Mouse (Mus musculus) stomach, embryonic 15.5 days (tissue): ENCODE results near the gene Gxylt2. TPM values are rescaled to one million over a fixed set of nuclear protein-coding genes. Genes with fewer than 3 reads are reported as not detected.

Source experiments
- ATAC-seq: fragments of 200-750 bp; cut with Nextera tagmentation; 2 replicates; pipeline ENCODE4 v1.8.0; 2017; ENCODE audit warnings: low read depth, moderate number of reproducible peaks, moderate TSS enrichment; ENCODE audit not compliant: insufficient read depth, low FRiP score
- H3K27ac ChIP-seq: fragments of 300-500 bp; sonication (generic); 2 replicates; pipeline ENCODE4 v1.5.1; 2015; ENCODE audit warnings: mild to moderate bottlenecking, inconsistent platforms
- H3K27me3 ChIP-seq: fragments of 300-500 bp; sonication (generic); replicated peaks from 2 replicates; pipeline ENCODE4 v1.6.1; 2015; ENCODE audit warnings: inconsistent platforms
- H3K36me3 ChIP-seq: fragments of 300-500 bp; sonication (generic); 2 replicates; pipeline ENCODE4 v1.6.1; 2015; ENCODE audit warnings: inconsistent platforms
- H3K4me1 ChIP-seq: fragments of 300-500 bp; sonication (generic); 2 replicates; pipeline ENCODE4 v1.6.1; 2015; ENCODE audit warnings: inconsistent platforms
- H3K4me2 ChIP-seq: fragments of 300-500 bp; sonication (generic); 2 replicates; pipeline ENCODE4 v1.6.1; 2015; ENCODE audit warnings: mild to moderate bottlenecking, inconsistent platforms
- H3K4me3 ChIP-seq: fragments of 300-500 bp; sonication (generic); replicated peaks from 2 replicates; pipeline ENCODE4 v1.5.1; 2015; ENCODE audit warnings: inconsistent platforms
- H3K9ac ChIP-seq: fragments of 300-500 bp; sonication (generic); 2 replicates; pipeline ENCODE4 v1.6.1; 2015; ENCODE audit warnings: inconsistent platforms
- H3K9me3 ChIP-seq: fragments of 300-500 bp; sonication (generic); 2 replicates; pipeline ENCODE4 v1.6.1; 2016; ENCODE audit warnings: inconsistent platforms
- WGBS: fragments of 180-500 bp; shearing (Covaris S2); methylation state at CpG from one replicate; pipeline ENCODE4 v1.1.7; 2015; 5-methylcytosine and 5-hydroxymethylcytosine counted together
- polyA plus RNA-seq: library from polyadenylated mRNA; unstranded; fragments of >200 nt; fragmentation: Nextera tagmentation; extraction: Ambion mirVana; gene quantifications from 2 replicates; pipeline ENCODE4 v1.2.1, GENCODE M21; 2015

The Gxylt2 gene
- polyA plus RNA-seq, 1 experiment from 2014 or later: 1.6 TPM

DNA sequence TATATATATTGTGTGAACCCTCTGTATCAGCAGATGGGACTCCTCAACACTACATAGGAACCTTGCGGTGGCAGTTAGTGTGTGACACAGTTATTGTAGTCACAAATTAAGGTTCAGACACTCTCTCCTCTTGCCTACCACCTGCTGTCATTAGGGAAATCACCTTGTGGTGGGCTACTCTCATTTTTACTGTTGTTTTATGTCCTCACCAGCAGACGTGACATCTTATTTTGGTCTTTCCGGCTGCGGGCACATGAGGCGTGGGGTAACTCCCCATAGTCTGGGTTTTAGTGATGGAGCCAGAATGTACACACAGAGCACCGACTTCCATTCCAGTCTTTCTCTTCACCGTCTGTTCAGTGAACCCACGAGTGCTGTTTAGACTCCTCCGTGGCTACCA lies 102.7 kb downstream of the Gxylt2 start:
- 88% methylated on average over 9 of the region's 9 CpGs for WGBS
- ATAC-seq: no peak
- Histone ChIP-seq H3K27ac (no peak overlapping the region), H3K4me2 (no peak overlapping the region), H3K27me3 (no peaks in the 10 kb centered on the region), H3K9me3 (no peaks in the 10 kb centered on the region), H3K4me1 (no peaks in the 10 kb centered on the region), H3K4me3 (no peak overlapping the region), H3K36me3 (no peaks in the 10 kb centered on the region), H3K9ac (no peak overlapping the region)

GRCm38 (mm10) chr6:100807746-100808145 lies 103.2 kb downstream of the Gxylt2 start:
- H3K36me3 ChIP-seq: no peaks in the 10 kb centered on the region
- H3K4me2 ChIP-seq: no peak overlapping the region
- H3K9ac ChIP-seq: no peak overlapping the region
- H3K4me3 ChIP-seq: no peak overlapping the region
- H3K4me1 ChIP-seq: no peaks in the 10 kb centered on the region
- H3K27me3 ChIP-seq: no peaks in the 10 kb centered on the region
- H3K9me3 ChIP-seq: no peaks in the 10 kb centered on the region
- no peak for ATAC-seq
- H3K27ac ChIP-seq: no peak overlapping the region
- 35% methylated on average over 1 of the region's 1 CpGs for WGBS

- no peak overlapping the region for H3K9ac ChIP-seq
- no peaks in the 10 kb centered on the region for H3K9me3 ChIP-seq
- H3K4me1 ChIP-seq: no peaks in the 10 kb centered on the region
- H3K27me3 ChIP-seq: no peaks in the 10 kb centered on the region
- no peak overlapping the region for H3K4me3 ChIP-seq
- ATAC-seq: no peak
- no peak overlapping the region for H3K27ac ChIP-seq
- 86% methylated on average over 6 of the region's 6 CpGs for WGBS
- H3K4me2 ChIP-seq: no peak overlapping the region
- H3K36me3 ChIP-seq: no peaks in the 10 kb centered on the region
These were observed 103.8 kb downstream of the Gxylt2 start for GRCm38 (mm10) chr6:100808221-100808778.

DNA sequence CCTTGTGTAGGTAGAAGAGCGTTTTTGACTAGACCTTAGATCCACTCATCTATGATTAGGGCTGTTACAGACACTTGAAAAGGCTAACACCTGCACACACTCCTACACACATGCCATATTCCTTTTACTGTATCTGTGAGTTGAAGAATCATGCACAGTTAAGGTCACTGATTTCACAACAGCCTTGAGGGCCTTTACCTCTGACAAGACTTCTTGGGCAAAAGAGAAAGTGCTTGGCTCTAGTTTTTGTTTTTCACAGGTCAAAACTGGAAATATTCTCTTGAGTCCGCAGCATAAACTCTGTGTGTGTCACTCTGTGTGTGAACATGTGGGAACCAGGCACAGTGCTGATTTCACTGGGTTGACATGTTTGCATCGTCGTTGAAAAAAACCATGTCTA lies 105.6 kb downstream of the Gxylt2 start:
- WGBS: 87% methylated on average over 4 of the region's 4 CpGs

GRCm38 (mm10) chr6:100811731-100812130 lies 107.2 kb downstream of the Gxylt2 start:
- Histone ChIP-seq H3K27me3 (no peaks in the 10 kb centered on the region), H3K4me1 (no peaks in the 10 kb centered on the region), H3K36me3 (no peaks in the 10 kb centered on the region), H3K4me2 (no peak overlapping the region), H3K9ac (no peak overlapping the region), H3K9me3 (no peaks in the 10 kb centered on the region), H3K4me3 (no peak overlapping the region), H3K27ac (no peak overlapping the region)
- ATAC-seq: no peak
- 86% methylated on average over 3 of the region's 3 CpGs for WGBS

More for the DNA sequence above, 105.6 kb downstream of the Gxylt2 start:
- H3K4me3 ChIP-seq: no peak overlapping the region
- no peak for ATAC-seq
- H3K36me3 ChIP-seq: no peaks in the 10 kb centered on the region
- H3K4me1 ChIP-seq: no peaks in the 10 kb centered on the region
- no peak overlapping the region for H3K27ac ChIP-seq
- H3K9ac ChIP-seq: no peak overlapping the region
- H3K27me3 ChIP-seq: no peaks in the 10 kb centered on the region
- H3K4me2 ChIP-seq: no peak overlapping the region
- no peaks in the 10 kb centered on the region for H3K9me3 ChIP-seq

GRCm38 (mm10) chr6:100821367-100821766 lies 116.8 kb downstream of the Gxylt2 start:
- Histone ChIP-seq H3K9me3 (no peaks in the 10 kb centered on the region), H3K27me3 (no peaks in the 10 kb centered on the region), H3K4me1 (peaks cover 2% of the 10 kb centered on the region; the same call in 1 of the 2 replicates), H3K27ac (no peak overlapping the region), H3K4me2 (no peak overlapping the region), H3K9ac (no peak overlapping the region), H3K36me3 (no peaks in the 10 kb centered on the region), H3K4me3 (no peak overlapping the region)
- WGBS: 60% methylated on average over 2 of the region's 2 CpGs
- no peak for ATAC-seq

GRCm38 (mm10) chr6:100823356-100823755 lies 118.8 kb downstream of the Gxylt2 start:
- no peak overlapping the region for H3K4me3 ChIP-seq
- H3K36me3 ChIP-seq: no peaks in the 10 kb centered on the region
- peaks cover 2% of the 10 kb centered on the region; the same call in 1 of the 2 replicates for H3K4me1 ChIP-seq
- no peaks in the 10 kb centered on the region for H3K9me3 ChIP-seq
- no peak overlapping the region for H3K9ac ChIP-seq
- 72% methylated on average over 1 of the region's 1 CpGs for WGBS
- H3K27ac ChIP-seq: no peak overlapping the region
- no peak overlapping the region for H3K4me2 ChIP-seq
- no peak for ATAC-seq
- no peaks in the 10 kb centered on the region for H3K27me3 ChIP-seq

DNA sequence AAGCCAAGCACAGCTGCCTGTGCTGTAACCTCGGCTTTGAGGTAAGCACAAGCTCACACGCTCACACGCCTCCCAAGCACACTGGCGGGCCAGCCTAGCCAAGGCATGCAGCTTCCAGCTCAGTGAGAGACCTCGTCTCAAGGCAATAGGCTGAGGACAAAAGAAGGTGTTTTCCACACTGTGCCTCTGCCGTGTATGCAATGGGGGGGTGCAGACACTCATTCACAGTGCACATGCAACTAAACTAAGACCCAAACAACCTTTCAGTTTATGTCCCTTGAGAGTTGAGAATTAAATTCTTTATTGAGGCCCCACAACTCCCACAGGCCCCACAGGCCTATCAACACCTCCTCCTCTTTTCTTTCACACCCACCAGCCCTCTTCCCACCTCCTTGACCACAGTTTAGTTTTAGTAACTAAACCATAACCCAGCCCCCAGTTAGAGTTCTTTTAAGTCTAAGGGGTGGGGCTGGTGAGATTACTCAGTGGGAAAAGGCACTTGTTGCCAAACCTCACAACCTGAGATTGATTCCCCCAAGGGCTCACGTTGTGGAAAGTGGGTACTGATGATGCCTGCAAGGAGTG lies 119.9 kb downstream of the Gxylt2 start:
- 51% methylated on average over 7 of the region's 7 CpGs for WGBS

GRCm38 (mm10) chr6:100826046-100826445 lies 121.5 kb downstream of the Gxylt2 start:
- Histone ChIP-seq H3K4me3 (no peak overlapping the region), H3K4me2 (no peak overlapping the region), H3K9me3 (no peaks in the 10 kb centered on the region), H3K27ac (no peak overlapping the region), H3K9ac (no peak overlapping the region), H3K36me3 (no peaks in the 10 kb centered on the region), H3K27me3 (no peaks in the 10 kb centered on the region), H3K4me1 (peaks cover 2% of the 10 kb centered on the region; the same call in 1 of the 2 replicates)
- no peak for ATAC-seq
- 51% methylated on average over 6 of the region's 6 CpGs for WGBS

More for the DNA sequence above, 119.9 kb downstream of the Gxylt2 start:
- no peak overlapping the region for H3K9ac ChIP-seq
- no peaks in the 10 kb centered on the region for H3K27me3 ChIP-seq
- peaks cover 2% of the 10 kb centered on the region; the same call in 1 of the 2 replicates for H3K4me1 ChIP-seq
- H3K4me3 ChIP-seq: no peak overlapping the region
- no peak for ATAC-seq
- H3K4me2 ChIP-seq: no peak overlapping the region
- no peaks in the 10 kb centered on the region for H3K9me3 ChIP-seq
- no peak overlapping the region for H3K27ac ChIP-seq
- H3K36me3 ChIP-seq: no peaks in the 10 kb centered on the region

DNA sequence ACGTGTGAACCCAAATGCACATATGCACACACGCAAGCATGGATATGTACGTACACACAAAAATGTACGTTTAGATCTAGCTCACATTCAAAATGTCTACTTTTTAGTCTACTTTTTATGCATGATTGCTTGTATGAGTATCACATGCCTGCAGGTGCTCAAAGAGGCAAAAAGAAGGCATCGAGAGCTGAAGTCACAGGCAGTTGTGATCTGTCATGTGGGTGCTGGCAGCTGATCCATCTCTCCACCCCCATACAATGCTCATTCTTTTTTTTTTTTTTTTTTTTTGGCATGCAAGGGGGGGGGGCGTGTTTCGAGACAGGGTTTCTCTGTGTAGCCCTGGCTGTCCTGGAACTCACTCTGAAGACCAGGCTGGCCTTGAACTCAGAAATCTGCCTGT lies 124.0 kb downstream of the Gxylt2 start:
- no peak overlapping the region for H3K4me2 ChIP-seq
- no peaks in the 10 kb centered on the region for H3K27me3 ChIP-seq
- no peaks in the 10 kb centered on the region for H3K36me3 ChIP-seq
- ATAC-seq: no peak
- H3K9ac ChIP-seq: no peak overlapping the region
- WGBS: 95% methylated on average over 7 of the region's 7 CpGs
- H3K27ac ChIP-seq: no peak overlapping the region
- peaks cover 2% of the 10 kb centered on the region; the same call in 1 of the 2 replicates for H3K4me1 ChIP-seq
- H3K4me3 ChIP-seq: no peak overlapping the region
- H3K9me3 ChIP-seq: no peaks in the 10 kb centered on the region

GRCm38 (mm10) chr6:100829770-100830169 lies 125.2 kb downstream of the Gxylt2 start:
- no peaks in the 10 kb centered on the region for H3K9me3 ChIP-seq
- no peak overlapping the region for H3K4me2 ChIP-seq
- H3K4me1 ChIP-seq: peaks cover 2% of the 10 kb centered on the region; the same call in 1 of the 2 replicates
- no peak overlapping the region for H3K4me3 ChIP-seq
- H3K36me3 ChIP-seq: no peaks in the 10 kb centered on the region
- ATAC-seq: no peak
- no peak overlapping the region for H3K9ac ChIP-seq
- 74% methylated on average over 5 of the region's 5 CpGs for WGBS
- H3K27ac ChIP-seq: no peak overlapping the region
- no peaks in the 10 kb centered on the region for H3K27me3 ChIP-seq

DNA sequence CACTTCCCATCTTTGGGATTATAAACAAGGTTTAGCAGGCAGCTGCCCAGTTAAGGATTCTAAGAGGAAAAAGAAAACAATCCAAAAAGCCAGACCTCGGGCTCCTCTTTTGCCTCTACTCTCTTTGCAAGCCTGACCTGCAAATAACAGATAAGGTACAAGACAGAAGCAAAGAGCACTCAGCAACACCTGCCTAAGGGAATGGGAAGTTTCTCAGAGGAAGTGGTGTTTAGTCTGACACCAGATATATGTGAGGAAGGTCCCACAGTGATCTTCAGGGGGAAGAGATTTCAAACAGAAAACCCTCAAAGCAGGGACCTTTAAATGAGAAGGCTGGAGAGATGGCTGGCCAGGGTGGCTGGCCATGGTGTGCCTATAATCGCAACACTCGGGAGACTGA lies 126.7 kb downstream of the Gxylt2 start:
- 73% methylated on average over 3 of the region's 3 CpGs for WGBS
- no peak overlapping the region for H3K4me2 ChIP-seq
- H3K27me3 ChIP-seq: no peaks in the 10 kb centered on the region
- no peak for ATAC-seq
- H3K9ac ChIP-seq: no peak overlapping the region
- H3K27ac ChIP-seq: no peak overlapping the region
- H3K9me3 ChIP-seq: no peaks in the 10 kb centered on the region
- H3K36me3 ChIP-seq: peaks cover 5% of the 10 kb centered on the region; the same call in 1 of the 2 replicates
- H3K4me1 ChIP-seq: peaks cover 9% of the 10 kb centered on the region
- H3K4me3 ChIP-seq: no peak overlapping the region
